Mouse (Mus musculus) embryo, embryonic 11 days (tissue): ENCODE measurements around the gene Fam126b.
"Not testable (repeated sequence)": the region's sequence is repeated elsewhere in the genome, so short reads cannot be mapped to it uniquely, and the experiment has no call there.

ENCODE experiments used
- DNase-seq: peaks from one replicate; pipeline ENCODE4 v3.0.0-alpha.2; 2015

The Fam126b gene

DNA sequence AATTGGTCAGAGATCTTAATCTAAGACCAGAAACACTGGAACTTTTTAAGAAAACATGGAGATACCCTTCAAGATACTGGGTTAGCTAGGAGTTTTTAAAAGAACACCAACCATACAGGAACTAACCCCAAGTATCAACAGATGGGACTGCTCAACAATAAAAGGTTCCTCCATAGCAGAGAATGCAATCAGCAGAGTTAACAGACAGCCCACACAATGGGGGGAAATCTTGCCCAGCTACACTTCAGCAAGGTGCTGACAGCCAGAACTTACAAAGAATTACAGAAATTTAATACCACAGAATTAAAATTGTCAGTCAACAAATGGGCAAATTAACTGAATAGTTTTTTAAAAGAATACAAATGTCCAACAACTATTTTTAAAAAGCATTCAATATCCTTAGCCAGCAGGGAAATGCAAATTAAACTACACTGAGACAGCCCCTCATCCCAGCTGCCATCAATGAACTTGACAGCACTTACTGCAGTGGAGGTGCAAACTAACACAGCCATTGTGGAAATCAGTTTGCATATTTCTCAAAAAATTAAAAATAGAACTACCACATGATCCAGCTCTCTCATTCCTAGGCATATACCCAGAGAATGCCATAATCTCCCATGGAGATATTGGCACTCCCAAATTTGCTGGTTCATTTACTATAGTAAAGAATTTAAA is 17.5 kb downstream of the Fam126b start:
- DNase-seq = no peak

DNA sequence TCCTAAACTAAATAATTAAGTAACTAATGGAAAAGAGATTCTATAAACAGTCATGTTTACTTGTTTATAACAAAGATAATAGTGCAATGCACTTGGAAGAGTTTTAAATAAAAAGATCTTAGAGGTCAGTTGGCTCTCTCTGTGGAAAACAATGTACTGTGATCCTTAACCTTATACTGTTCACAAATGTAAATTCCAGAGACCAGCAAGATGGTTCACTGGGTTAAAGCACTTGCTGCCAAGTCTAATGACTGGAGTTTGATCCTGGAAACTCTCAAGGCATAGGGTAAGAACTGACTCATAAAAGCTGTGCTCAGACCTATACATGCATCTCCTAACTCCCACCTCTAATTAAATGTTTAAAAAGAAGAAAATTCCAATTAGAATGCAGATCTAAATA is 19.5 kb downstream of the Fam126b start:
- no peak for DNase-seq

DNA sequence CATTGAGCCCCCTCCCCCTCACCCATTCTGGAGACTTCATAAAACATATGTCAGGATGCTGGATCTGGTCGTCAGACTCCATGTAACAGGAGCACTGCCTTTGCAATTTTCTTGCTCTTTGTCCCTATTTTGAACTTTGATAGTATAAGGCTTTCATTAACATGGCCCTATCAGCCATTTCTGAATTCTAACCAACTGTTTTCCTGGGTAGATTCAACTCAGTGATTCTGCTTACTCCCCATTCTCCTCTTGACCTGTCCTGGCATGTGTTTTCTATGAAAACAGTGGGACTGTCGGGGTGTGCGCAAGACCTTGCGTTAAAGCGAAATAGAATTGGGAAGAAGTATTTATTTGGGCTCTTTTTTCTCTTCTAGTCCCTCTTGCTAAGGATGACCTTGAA is 21.1 kb downstream of the Fam126b start:
- no peak for DNase-seq

DNA sequence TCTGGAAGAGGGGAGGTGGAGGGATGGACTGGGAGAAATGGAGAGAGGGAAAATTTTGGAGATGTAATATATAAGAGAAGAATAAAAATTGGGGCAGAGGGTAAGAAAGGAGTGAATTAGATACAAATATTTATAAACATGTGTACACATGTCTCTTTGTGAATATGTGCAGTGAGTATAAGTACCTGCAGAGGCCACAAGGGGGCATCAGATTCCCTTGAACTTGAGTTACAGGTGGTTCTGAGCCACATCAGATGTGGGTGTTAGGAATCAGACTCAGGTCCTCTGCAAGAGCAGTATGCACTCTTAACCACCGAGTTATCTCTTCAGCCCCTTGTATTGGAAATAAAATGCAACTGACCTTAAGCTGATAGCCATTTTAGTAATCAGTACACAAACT is 23.7 kb downstream of the Fam126b start:
- DNase-seq = peak; percentile 41

DNA sequence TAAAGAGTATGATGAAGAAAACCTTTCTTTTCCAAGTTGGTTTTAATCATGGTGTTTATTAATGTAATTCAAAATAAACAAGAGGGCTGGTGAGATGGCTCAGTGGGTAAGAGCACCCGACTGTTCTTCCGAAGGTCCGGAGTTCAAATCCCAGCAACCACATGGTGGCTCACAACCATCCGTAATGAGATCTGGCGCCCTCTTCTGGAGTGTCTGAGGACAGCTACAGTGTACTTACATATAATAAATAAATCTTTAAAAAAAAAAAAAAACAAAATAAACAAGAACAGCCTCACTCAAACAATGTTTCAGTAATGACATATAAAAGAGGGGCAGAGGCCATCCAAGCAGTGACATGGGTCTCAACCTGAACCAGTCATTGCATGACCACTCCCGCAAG is 25.8 kb downstream of the Fam126b start:
- DNase-seq = not testable (repeated sequence)

DNA sequence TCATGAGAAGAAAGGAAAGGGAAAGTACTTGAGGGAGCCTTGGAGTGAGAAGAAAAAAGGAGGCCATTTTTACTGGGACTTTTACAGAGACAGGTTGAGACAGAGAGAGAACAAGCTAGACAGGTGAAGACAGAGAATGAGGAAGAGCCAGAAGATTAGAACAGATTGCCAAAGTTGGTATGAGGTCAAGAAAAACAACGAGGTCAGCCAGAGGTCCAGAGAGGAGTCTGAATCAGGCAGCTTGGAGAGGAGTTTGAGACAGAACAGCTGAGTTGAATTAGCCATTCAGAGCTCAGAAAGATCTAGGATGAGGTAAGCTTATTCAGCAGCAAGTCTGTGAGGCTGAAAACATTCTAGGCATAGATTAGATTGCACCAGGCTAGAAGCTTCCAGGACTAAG is 44.7 kb downstream of the Fam126b start:
- no peak for DNase-seq

DNA sequence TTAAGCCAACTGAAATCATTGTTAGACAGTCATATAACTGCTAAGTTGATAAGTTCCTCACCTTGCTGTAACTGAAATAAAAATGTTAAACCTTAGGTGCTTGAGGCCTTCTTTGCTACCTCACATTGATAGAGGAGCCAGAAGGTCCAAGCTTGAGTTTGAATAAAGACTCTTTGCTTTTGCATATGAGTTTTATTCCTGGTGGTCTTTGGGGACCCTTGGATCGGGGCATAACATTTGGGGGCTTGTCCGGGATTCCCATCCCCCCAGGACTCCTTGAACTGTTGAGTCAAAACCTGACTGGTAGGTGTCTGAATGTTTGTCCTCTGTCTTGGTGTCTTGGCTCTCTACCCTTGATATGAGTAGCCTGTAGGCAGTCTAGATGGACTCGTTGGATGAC is 78.9 kb downstream of the Fam126b start:
- no peak for DNase-seq

DNA sequence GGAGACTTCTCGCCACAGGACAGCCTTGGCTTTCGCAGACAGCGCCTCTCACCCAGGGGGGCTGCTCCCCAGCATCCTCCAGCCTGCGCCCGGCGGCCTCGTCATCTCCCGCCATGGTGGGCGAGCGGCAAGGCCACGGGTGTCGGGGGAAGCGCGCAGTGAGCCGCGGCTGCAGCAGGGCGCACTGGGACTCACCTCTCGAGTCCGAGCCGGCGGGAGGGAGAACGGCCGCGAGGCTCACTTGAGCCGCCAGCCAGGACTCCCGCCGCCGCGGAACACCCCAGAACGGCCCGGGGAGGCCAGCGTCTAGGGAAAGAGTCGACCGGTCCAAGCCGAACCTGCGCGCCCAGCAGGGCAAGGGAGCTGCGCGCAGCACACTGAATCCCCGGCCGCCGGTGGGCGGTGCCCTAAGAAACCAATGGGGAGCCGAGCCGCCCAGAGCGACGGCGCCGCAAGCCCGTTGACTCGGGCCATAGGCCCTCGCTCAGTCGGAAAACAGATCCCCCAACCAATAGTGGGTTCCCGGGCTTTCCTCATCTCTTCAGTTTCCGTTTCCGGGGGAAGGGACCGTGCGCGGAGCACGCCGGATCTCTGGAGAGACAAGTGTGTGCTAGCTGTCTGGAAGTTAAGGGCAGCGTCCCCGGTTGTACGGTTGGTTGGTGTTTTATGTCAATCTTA is 81.4 kb downstream of the Fam126b start, which contains the start of gene Orc2:
Gene Orc2 (minus strand): TSS at position 533 of the 678 bp plus-strand sequence.
- DNase-seq = peak; percentile 97

DNA sequence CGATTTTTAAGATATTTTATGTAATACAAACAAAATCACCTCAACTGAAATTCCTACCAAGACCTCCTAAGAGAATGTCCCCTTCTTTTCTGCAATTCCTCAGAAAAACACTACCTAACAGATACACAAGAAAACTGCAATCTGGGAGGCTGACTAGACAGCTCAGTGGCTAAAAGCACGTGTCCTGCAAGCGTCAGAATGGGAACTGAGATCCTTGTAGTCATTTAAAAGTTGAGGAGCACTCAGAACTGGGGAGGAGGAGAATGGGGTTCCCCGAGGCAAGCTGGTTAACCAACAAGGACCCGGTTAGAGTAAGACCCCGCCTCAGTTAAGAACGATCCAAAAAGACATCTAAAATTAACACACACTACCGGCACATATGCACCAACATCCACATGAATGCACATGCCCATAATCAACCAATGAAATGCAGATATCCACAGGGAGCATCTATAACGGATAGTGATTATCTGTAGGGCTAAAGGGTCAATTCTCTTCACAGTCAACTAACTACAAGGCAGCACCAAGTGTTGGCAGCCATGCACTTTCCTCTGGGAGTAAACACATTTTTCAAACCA is 82.2 kb downstream of the Fam126b start:
- DNase-seq = peak; percentile 3

DNA sequence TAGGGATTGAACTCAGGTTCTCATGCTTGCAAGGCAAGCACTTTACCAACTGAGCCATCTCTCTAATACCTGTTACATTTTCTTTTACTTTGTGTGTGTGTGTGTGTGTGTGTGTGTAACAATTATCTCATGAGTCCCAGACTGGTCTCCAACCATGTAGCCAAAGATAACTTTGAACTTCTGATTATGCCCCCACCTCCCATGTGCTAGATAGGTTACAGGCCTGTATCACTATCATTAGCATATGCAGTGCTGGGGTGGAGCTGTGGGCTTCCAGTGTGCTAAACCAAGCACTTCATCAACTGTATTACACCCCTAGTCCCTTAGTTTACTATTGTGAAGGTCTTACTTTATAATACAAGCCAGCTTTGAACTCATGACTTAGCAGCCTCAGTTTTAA is 83.0 kb downstream of the Fam126b start:
- DNase-seq = no peak

DNA sequence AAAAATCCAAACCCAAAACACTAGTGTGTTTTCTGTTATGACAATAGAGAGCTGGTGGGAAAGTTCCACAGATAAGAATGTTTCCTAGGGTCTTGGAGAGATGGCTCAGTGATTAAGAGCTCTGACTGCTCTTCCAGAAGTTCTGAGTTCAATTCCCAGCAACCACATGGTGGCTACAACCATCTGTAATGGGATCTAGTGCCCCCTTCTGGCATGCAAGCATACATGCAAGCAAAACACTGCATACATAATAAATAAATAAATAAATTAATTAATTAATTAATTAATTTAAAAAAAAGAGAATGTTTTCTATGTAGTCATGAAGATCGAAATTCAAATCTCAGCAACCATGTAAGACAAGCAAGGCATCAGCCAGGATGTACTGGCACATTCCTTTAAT is 87.4 kb downstream of the Fam126b start:
- DNase-seq = no peak

DNA sequence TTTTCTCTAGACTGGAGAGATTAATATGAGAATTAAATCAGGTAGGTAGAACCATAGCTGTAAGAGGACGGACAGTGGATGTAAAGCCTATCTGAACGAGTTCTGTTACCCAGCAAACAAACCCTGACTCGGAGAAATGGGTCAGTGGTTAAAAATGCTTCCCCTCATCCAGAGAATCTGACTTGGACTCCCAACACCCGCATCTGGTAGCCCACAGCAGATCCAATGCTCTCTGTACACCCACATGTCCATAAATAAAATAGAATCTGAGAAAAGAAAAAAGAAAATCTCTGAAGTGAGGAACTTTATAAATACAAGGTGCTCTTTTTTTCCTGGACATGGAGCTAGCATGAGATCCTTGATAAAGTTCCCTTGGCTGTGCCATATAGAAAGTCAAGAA is 88.4 kb downstream of the Fam126b start:
- DNase-seq = no peak

DNA sequence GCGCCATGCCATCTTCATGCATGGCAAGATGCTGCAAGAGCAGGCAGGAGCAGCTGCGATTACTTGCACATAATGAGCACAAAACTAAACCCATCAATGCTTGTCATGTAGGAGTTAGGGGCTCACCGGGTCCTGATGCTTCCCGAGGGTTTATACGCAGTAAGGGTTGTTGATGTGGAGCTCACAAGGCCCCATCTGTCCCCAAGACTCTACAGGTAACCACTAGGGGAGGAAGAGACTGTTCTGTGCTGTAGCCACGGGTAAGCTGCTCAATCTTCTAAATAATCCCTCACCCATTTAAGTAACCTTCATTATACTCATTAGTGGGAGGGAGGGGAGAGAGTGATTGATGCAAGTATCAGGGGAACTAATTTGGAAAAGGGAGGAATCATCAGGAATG is 90.5 kb downstream of the Fam126b start:
- no peak for DNase-seq

DNA sequence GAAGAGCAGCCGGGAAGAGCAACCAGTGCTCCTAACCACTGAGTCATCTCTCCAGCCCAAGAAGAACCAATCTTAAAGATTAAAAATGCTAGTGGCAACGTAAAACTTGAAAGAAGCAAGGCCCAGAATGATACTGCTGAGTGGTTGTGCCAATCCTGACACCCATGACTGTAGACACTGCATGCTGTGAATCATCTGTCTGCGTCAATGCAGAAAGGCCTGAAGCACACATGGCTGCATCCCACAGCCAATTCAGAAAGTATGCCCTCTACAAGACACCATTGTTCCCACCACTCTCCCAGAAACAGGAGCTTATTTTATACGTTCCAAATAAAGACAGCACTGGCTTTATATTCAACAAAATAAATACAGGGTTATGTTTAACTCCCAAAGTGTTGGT is 103.5 kb downstream of the Fam126b start:
- DNase-seq = no peak

DNA sequence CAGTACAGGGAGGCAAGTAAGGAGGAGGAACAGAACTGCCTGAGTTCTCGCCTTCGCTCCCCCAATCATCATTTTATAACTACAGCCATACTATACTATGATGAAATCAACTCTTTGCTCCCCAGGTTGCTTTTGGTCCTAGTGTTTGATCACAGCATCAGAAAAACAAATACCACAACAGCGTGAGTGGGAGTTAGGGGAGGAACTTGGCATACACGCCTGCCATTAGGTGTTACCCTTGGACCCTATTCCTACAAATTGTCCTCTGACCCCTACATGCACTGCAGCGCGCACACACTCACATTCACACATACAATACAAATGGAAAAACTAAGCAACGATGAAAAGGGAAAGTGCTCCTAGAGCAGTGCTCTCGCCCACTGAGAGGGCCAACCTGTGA is 110.5 kb downstream of the Fam126b start:
- no peak for DNase-seq
